Mouse (Mus musculus): ENCODE data around the gene Calhm5. TPM values are rescaled to one million over a fixed set of nuclear protein-coding genes. Genes with fewer than 3 reads are reported as not detected.

Calhm5 gene
- polyA plus RNA-seq, 1 experiment from 2014 or later, result 0.86 TPM

DNA sequence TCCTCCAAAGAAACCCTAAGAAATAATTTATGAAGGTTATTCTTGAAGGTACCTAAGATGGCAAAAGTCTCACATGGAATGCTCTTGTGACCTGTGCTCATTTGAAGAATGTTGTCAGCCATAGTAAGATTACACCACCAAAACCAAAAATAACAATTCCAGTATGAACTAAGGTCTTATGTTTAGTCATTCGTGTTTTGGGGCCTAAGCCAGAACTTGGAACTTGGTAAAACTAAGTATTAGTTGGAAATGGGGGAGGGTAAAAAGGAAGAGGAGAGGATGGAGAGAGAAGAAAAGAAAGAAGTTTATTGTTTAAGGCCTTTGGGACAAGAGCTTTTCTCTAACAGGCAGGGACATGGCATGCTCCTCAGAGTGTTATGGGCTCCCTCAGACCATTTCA lies 26.7 kb downstream of the Calhm5 start:
- Histone ChIP-seq H3K4me3 (no peak overlapping the region), H3K9me3 (no peaks in the 10 kb centered on the region), H3K27ac (no peak overlapping the region), H3K9ac (no peak overlapping the region), H3K27me3 (no peaks in the 10 kb centered on the region), H3K4me1 (no peaks in the 10 kb centered on the region), H3K36me3 (no peaks in the 10 kb centered on the region), H3K4me2 (no peak overlapping the region)
- no peak for ATAC-seq (ENCODE audit: insufficient number of reproducible peaks, insufficient read depth, low FRiP score, low TSS enrichment, low read depth)
- 58% methylated on average over 1 of the region's 1 CpGs for WGBS

DNA sequence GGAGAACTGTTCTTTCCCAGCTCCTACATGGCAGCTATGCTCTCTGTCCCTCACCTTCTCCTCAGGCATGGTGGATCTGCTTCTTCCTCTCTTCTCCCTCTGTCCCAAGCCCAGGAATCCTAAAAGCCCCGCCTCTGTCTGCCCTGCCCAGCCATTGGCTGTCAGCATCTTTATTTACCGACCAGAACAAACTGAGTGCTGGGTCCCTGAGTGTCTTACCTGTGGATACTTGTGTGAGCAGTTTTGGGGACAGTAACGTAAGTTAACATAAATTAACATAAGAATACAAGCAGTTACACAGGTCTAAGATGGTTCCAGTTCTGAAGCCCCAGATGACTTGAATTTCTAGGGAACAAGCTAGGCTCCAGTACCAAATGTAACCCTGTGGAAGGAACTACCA lies 29.7 kb downstream of the Calhm5 start:
- Histone ChIP-seq H3K4me2 (no peak overlapping the region), H3K9ac (no peak overlapping the region), H3K4me3 (no peak overlapping the region), H3K27ac (no peak overlapping the region), H3K4me1 (no peaks in the 10 kb centered on the region), H3K36me3 (no peaks in the 10 kb centered on the region), H3K9me3 (no peaks in the 10 kb centered on the region), H3K27me3 (no peaks in the 10 kb centered on the region)
- ATAC-seq (ENCODE audit: insufficient number of reproducible peaks, insufficient read depth, low FRiP score, low TSS enrichment, low read depth), result no peak
- 54% methylated on average over 3 of the region's 3 CpGs for WGBS

DNA sequence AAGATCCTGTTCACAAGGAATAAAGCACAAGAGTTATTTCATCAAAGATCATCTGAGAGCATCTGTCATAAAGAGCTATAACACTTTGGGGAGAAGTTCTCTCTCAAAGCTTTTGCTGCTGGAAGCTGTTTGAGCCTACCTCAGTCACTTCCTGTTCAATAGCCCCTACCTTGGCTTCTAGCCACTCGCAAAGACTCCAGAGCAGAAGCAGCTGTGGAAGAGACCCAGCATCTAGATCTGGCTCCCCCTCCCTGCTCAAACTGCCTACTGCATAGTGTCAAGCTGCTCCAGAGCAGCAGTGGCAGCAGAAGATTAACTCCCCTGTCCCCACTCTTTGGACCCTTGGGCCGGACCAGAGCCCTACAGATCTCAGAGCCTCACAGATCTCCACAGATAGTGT lies 42.3 kb downstream of the Calhm5 start:
- no peak overlapping the region for H3K4me2 ChIP-seq
- H3K36me3 ChIP-seq, result no peaks in the 10 kb centered on the region
- no peak overlapping the region for H3K9ac ChIP-seq
- no peaks in the 10 kb centered on the region for H3K27me3 ChIP-seq
- no peak overlapping the region for H3K27ac ChIP-seq
- H3K9me3 ChIP-seq, result no peaks in the 10 kb centered on the region
- WGBS, result 87% methylated on average over 2 of the region's 2 CpGs
- H3K4me3 ChIP-seq, result no peak overlapping the region
- no peaks in the 10 kb centered on the region for H3K4me1 ChIP-seq
- no peak for ATAC-seq (ENCODE audit: insufficient number of reproducible peaks, insufficient read depth, low FRiP score, low TSS enrichment, low read depth)

DNA sequence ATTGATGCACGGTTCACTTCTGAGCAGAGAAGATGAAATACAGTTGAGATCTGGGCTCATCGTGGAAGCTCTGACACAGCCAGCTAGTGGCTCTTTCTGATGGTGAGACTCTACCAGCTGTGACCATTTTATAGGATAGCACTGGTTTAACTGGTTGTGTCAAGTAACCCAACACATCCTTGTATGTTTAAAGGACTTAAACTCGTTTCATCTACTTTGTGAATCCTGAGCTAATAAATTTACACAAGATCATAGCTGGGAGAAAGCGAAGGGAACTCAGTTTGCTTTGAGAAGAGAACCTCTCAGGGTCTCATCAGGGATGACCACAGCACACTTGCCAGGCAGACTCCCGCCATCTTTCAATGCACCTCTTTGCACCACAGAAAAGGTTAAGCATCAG lies 52.1 kb downstream of the Calhm5 start, which contains the start of gene Calhm4:
Gene Calhm4, minus strand, starts transcription at position 101 of the 400 bp plus-strand sequence.
- 81% methylated on average over 5 of the region's 5 CpGs for WGBS
- ATAC-seq (ENCODE audit: insufficient number of reproducible peaks, insufficient read depth, low FRiP score, low TSS enrichment, low read depth), result no peak
- Histone ChIP-seq H3K36me3 (no peaks in the 10 kb centered on the region), H3K27me3 (no peaks in the 10 kb centered on the region), H3K4me3 (no peak within 1 kb of the TSS), H3K4me2 (no peak within 1 kb of the TSS), H3K4me1 (no peaks in the 10 kb centered on the region), H3K9ac (no peak within 1 kb of the TSS), H3K9me3 (no peaks in the 10 kb centered on the region), H3K27ac (no peak within 1 kb of the TSS)

Other genes starting within 250 kb of the Calhm5 start
- gene Sult3a1, start 238.8 kb downstream of the Calhm5 start, polyA plus RNA-seq (2015; fragmentation: Nextera tagmentation; extraction: Ambion mirVana), result not detected in 2 replicates
- gene Rsph4a, start 191.4 kb downstream of the Calhm5 start, polyA plus RNA-seq (2015; fragmentation: Nextera tagmentation; extraction: Ambion mirVana), result 0.11 TPM in 1 of 2 replicates, not detected in the other
- 30.1 and 33.7 TPM in 2 replicates for gene Zup1, start 145.2 kb downstream of the Calhm5 start, polyA plus RNA-seq (2015; fragmentation: Nextera tagmentation; extraction: Ambion mirVana)
- 149 and 153 TPM in 2 replicates for gene Rwdd1, start 76.9 kb downstream of the Calhm5 start, polyA plus RNA-seq (2015; fragmentation: Nextera tagmentation; extraction: Ambion mirVana)
- not detected in 2 replicates for gene Trappc3l, start 58.9 kb downstream of the Calhm5 start, polyA plus RNA-seq (2015; fragmentation: Nextera tagmentation; extraction: Ambion mirVana)
- 0.07 TPM in 1 of 2 replicates, not detected in the other for gene Calhm4, start 52.2 kb downstream of the Calhm5 start, polyA plus RNA-seq (2015; fragmentation: Nextera tagmentation; extraction: Ambion mirVana)
- gene Calhm6, start 31.5 kb upstream of the Calhm5 start, polyA plus RNA-seq (2015; fragmentation: Nextera tagmentation; extraction: Ambion mirVana), result 1.5 TPM in 2 replicates
- gene Dse, start 111.2 kb upstream of the Calhm5 start, polyA plus RNA-seq (2015; fragmentation: Nextera tagmentation; extraction: Ambion mirVana), result 37.9 and 38.7 TPM in 2 replicates
- gene Tspyl1, start 185.7 kb upstream of the Calhm5 start, polyA plus RNA-seq (2015; fragmentation: Nextera tagmentation; extraction: Ambion mirVana), result 82.9 and 91.2 TPM in 2 replicates
- 26.8 and 30.6 TPM in 2 replicates for gene Tspyl4, start 200.9 kb upstream of the Calhm5 start, polyA plus RNA-seq (2015; fragmentation: Nextera tagmentation; extraction: Ambion mirVana)